Mouse (Mus musculus) retina, postnatal 1 day (tissue): ENCODE measurements around the gene Minpp1.

Experiments
- DNase-seq: peaks from one replicate; pipeline ENCODE4 v3.0.0-alpha.2; 2012

The Minpp1 gene

GRCm38 (mm10) chr19:32529252-32529942 is 43.8 kb downstream of the Minpp1 start:
- DNase-seq = no peak

DNA sequence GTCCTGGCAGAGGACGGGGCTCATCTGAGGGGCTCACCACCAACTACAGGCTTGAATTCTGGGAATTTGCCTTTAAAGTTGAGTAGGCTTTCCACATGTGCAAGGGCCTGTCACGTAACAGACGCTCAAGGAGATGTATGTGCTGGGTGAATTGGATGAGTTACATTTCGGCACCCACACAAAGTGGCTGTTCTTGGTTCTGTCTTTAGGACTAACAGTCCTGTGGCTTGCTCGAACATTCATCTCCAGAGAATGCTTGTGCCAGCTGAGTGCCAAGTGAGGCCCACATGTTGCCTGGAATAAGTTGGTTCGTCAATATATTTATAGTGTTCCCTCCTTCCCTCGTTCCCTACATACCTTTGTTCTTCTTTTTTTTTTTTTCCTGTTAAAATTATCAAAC is 44.7 kb downstream of the Minpp1 start:
- DNase-seq = no peak

GRCm38 (mm10) chr19:32532331-32532730 is 46.8 kb downstream of the Minpp1 start:
- DNase-seq = no peak

DNA sequence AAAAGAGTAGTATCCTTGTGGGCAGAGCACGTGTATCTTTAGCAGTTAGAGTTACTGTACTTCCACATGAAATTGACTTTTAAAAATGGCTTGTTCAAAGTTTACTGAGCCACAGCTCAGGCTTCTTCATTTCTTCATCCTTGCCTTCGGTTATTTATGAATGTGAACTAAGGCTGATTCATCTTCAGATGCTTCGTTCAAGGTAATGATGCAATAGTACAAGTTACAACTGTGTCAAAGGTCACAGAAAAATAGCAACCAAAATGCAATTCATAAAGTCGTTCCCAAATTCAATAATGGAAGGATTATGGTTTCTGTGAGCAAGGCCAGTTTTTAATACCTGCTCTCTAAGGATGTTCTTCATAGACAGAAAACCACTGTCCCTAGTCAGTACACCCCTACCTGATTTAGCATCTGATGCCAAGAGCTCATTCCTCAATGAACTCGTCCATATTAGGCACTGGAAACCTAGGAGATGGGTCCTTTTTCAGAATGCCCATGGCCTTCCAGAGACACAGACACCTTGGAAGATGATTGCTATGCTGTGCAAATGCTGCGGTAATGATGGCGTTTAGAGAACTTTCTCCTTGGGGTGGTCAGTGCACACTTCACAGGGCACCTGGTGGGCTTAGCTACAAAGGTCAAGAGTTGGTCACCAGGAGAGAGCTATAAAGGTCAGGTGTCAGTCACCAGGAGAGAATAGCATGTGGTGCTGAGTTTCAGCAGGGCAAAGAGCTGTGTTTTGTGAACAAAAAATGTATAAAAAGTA is 47.4 kb downstream of the Minpp1 start:
- no peak for DNase-seq

DNA sequence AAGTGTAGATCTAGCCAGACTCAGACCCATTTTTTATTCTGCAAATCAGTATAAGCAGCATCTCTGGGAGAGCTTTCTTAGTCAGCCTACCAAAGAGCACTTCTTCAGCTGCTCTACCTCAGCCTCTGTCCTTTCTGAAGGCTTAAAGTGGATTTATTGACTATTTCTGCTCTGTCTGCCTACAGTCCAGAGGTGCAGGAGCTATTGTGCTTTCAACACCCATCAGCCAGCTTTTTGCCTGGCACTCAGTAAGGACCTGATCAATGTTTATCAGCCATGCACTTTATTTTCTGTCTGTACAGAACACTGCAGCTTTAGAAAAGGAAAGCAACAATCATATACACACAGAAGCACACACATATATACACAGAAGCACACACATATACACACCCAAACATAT is 49.3 kb downstream of the Minpp1 start:
- no peak for DNase-seq

DNA sequence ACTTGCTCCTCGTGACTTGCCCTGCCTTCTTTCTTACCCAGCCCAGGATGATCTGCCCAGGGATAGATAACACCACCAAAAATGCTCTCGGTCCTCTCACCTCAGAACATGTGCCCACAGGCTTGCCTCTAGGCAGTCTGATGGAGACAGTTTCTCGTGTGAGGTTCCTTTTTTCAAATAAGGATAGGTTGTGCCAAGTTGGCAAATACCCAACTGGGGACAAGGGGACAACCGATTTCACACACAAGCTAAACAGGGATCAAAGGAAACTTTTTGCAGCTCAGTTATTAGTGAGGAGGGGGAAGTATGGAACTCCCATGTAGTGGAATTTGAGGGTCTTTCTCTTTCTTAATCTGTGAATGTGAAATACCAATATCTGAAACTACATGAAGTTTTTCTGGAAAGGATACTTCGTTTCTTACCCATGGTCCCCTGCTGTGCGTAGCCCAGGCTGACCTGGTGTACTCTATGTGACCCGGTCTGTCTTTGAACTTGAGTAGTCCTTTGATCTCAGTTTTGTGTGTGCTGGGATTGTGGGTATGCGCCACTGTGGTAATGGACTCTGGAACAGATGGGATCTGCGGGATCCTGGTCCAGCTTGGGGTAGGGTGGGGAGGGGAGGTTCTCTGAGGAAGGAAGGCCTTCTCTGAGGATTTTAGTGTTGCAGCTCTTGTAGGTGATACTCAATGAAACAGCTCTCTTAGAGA is 57.4 kb downstream of the Minpp1 start:
- DNase-seq = no peak

DNA sequence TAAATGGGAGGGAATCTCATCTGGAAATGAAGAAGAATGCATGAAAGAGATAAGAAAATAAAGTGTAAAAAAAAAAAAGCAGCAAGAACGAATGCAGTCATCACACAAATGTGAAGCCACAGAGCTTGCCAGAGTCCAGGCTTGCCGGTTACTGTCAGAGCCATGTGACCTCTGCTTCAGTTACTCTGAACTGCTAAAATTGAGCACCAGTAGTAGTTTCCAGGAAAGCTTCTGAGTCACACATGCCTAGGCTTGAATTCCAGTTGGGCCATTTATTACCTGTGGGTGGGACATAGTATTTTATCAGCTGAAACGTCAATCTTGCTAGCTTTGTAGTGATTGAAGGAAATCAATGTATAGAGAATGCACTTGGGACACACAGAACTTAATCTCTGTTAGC is 61.8 kb downstream of the Minpp1 start:
- DNase-seq = no peak

DNA sequence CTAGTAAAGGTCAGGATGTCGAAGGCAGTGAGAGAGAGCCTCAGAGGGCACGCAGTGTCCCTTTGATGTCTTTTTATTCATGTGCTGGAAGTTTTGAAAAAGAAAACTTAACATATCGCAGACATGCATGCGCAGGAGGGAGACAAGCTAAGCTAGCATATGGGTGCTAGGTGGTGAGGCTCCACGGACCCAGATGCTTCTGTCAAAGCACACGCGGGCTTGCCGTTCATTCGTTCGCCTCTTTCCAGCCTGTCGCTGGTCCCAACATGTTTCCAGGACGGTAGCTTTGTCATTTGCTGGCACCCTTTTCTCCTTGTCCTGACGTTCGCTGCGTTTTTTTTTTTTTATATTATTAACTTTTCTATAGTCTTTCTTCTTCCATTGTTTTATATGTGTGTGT is 62.6 kb downstream of the Minpp1 start:
- DNase-seq = no peak

DNA sequence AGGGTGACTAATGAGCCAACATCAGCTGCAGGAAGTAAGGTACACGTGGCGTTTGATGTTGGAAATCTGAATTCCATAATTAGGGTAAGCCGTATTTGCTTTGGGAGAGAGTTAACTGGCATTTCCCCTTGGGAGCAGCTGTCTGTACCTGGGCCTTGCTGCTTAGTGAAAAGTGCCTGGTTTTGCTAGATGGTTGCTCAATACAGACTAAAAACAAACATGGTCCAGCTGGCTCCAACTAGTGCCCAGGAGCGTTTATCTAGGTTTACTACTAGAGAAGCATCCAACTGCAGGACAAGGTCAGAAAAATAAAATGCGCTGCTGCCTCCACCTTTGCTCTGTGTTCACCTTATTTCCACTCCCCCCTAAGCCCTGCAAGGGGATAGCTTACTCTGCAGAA is 64.9 kb downstream of the Minpp1 start:
- no peak for DNase-seq

DNA sequence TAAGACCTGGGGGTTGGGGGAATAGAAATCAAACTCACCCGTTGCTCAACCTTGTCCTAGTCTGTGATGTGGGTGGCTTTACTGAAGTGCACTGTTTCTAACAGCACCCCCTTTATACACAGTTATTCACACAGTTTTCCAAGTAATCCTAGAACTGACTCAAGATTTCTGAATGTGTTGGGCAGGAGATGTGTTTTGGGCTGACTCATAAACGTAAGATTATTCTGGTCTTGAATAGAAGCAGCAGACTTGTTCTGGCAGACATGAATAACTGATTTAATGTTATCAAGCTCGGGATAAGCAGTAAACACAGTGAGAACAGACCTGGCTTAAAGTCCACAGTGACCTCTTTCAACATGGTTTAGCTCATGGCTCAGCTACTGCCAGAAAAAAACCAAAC is 65.9 kb downstream of the Minpp1 start:
- no peak for DNase-seq

DNA sequence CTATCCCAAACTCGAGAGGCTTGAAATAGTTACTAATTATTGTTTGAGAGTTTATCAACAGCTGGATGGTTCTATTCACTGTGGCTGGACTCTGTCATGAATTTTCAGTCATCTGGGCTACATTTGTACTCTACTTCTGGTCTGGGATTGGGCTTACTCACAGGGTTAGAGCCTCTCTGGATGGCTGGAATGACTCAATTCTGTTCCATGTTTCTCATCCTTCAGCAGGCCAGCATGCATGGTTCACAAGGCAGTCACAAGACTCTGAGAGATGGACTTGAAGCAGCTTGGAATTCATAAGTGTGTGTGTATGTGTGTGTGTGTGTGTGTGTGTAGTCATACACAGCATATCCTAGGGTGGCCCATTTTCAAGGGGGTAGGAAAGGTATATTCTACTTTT is 66.5 kb downstream of the Minpp1 start:
- DNase-seq = no peak

GRCm38 (mm10) chr19:32553310-32553709 is 67.7 kb downstream of the Minpp1 start:
- DNase-seq = no peak

DNA sequence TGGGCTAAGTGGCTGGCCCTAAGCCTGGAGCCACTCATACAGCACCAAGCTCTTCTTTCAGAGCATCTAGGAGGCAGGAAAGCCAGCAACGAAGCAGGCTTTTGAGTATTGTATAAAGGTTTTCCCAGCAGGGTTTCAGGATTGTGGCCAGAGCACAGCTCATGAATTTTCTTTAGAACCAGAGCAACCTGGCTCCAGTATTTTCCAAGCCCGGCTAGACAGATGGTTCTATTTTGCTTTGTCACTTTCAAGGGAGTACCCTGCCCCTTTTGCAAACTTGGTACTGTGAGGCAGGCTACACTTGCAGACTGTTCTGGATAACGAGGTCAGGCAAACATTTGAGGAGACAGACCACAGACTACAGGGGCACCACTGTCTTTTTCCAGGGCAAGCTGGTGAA is 69.7 kb downstream of the Minpp1 start:
- DNase-seq = peak; percentile 7
